Mouse (Mus musculus) adrenal gland, postnatal 4 days (tissue): ENCODE results near the gene Eif3k. TPM values are rescaled to one million over a fixed set of nuclear protein-coding genes. Genes with fewer than 3 reads are reported as not detected.

Source experiments
- DNase-seq, 2 experiments: peaks; one replicate each; pipeline ENCODE4 v3.0.0; 2021 to 2022; ENCODE audit warnings: low spot score in 2 of 2, mixed read lengths in 2 of 2
- long read RNA-seq, 2 experiments: library from polyadenylated mRNA; stranded (forward); transcript quantifications; one replicate each; pipeline ENCODE4 v2.0.0; 2021
- total RNA-seq, 2 experiments: library from RNA; stranded (reverse); gene quantifications; 2 replicates each; pipeline ENCODE4 v1.2.3; 2021

Gene Eif3k
- 100 to 1,000 TPM; 308 to 312 TPM for total RNA-seq
- long read RNA-seq, experiment 1, transcript Eif3k-201 (8 exons, 774 nt) = major isoform, 167 of 184 reads
- long read RNA-seq, experiment 1, partial matches to known transcripts = 10 of 184 reads
- long read RNA-seq, experiment 1, other reads (novel, unspliced or antisense) = 6 of 184 reads
- long read RNA-seq, experiment 2, transcript Eif3k-201 (8 exons, 774 nt) = major isoform, 129 of 172 reads
- long read RNA-seq, experiment 2, partial matches to known transcripts = 37 of 172 reads
- long read RNA-seq, experiment 2, other reads (novel, unspliced or antisense) = 6 of 172 reads

- peak; percentile 78 to 93 for DNase-seq
Measured at GRCm38 (mm10) chr7:28981651-28982273, at the start of gene Eif3k, which contains the start of gene Map4k1. TSS of gene Eif3k (minus strand) at chr7:28981864. TSS of gene Map4k1 (plus strand) at chr7:28982050.

- DNase-seq = no peak
Measured at GRCm38 (mm10) chr7:29029690-29030656, 48.3 kb upstream of the Eif3k start.

- no peak for DNase-seq
Measured at GRCm38 (mm10) chr7:29028761-29029160, 47.1 kb upstream of the Eif3k start.

GRCm38 (mm10) chr7:29026811-29027210 is 45.1 kb upstream of the Eif3k start:
- DNase-seq = no peak

- DNase-seq = no peak
Measured at GRCm38 (mm10) chr7:29026195-29026594, 44.5 kb upstream of the Eif3k start.

- DNase-seq = no peak
Measured at GRCm38 (mm10) chr7:29025566-29025965, 43.9 kb upstream of the Eif3k start.

GRCm38 (mm10) chr7:29023514-29023913 is 41.9 kb upstream of the Eif3k start:
- DNase-seq = no peak

GRCm38 (mm10) chr7:29022479-29022878 is 40.8 kb upstream of the Eif3k start:
- DNase-seq = no peak

GRCm38 (mm10) chr7:29019447-29020220 is 38.0 kb upstream of the Eif3k start:
- no peak for DNase-seq

GRCm38 (mm10) chr7:29017222-29017621 is 35.6 kb upstream of the Eif3k start:
- no peak for DNase-seq

GRCm38 (mm10) chr7:29016440-29016839 is 34.8 kb upstream of the Eif3k start:
- DNase-seq = no peak

GRCm38 (mm10) chr7:29014984-29015383 is 33.3 kb upstream of the Eif3k start:
- no peak for DNase-seq

- DNase-seq = no peak
Measured at GRCm38 (mm10) chr7:29008714-29009113, 27.1 kb upstream of the Eif3k start.

- no peak for DNase-seq
Measured at GRCm38 (mm10) chr7:29008171-29008570, 26.5 kb upstream of the Eif3k start.

- DNase-seq = no peak
Measured at GRCm38 (mm10) chr7:29007224-29008101, 25.8 kb upstream of the Eif3k start.

GRCm38 (mm10) chr7:29000651-29001605 is 19.3 kb upstream of the Eif3k start:
- DNase-seq = peak in 1 of 2 experiments; percentile 29

- DNase-seq = no peak
Measured at GRCm38 (mm10) chr7:28993402-28993801, 11.7 kb upstream of the Eif3k start.

GRCm38 (mm10) chr7:28992997-28993396 is 11.3 kb upstream of the Eif3k start:
- DNase-seq = no peak

GRCm38 (mm10) chr7:28991616-28992015 is 10.0 kb upstream of the Eif3k start:
- no peak for DNase-seq
